In the genomic region with DNA sequence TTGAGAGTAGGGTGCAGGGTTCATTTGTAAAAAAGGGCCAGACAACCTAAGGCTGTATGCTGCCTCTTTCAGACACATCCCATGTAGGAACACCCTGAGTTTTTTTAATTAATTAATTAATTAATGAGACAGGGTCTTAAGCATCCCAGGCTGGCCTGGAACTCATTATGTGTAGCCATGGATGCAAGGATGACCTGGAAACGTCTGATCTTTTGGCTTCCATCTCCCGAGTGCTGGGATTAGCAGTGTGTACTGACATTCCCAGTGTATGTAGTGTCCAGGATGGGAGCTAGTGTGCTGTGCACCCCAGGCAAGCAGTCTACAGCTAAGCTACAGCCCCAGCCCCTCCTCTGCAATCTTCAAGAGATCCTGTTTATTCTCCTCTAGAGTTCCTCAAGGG, we compare ENCODE assay signal across 15 mouse cellular contexts. TPM values are rescaled to one million over a fixed set of nuclear protein-coding genes. Genes with fewer than 3 reads are reported as not detected.
A peak's percentile ranks its signal among the peaks of the same experiment; 100 is the strongest.
DNase-seq lines count a peak whose midpoint lies in the region; ATAC-seq and TF ChIP-seq lines count a peak whose summit lies in the region.
"Had no signal": no experiment of that assay in that cellular context is flagged by ENCODE, and none has a peak within 500 bp of the region (broad histone marks: within the 10 kb centered on the region; RNA-seq: fewer than 3 reads in every experiment).

No protein-coding gene starts in this region.

- no peaks in the 10 kb centered on the region for H3K36me3 ChIP-seq in intestine, embryonic 16.5 days (ENCODE audit: control insufficient read depth, insufficient read depth, low read length)
- H3K36me3 ChIP-seq in intestine, postnatal 0 days (ENCODE audit: control insufficient read depth, insufficient read depth) = no peaks in the 10 kb centered on the region
- no peaks in the 10 kb centered on the region for H3K36me3 ChIP-seq in midbrain, embryonic 11.5 days (ENCODE audit: control insufficient read depth, insufficient read depth, low read length)
- H3K36me3 ChIP-seq in midbrain, embryonic 14.5 days (ENCODE audit: control insufficient read depth, insufficient read depth, low read length) = no peaks in the 10 kb centered on the region
- peaks cover 12% of the 10 kb centered on the region for H3K36me3 ChIP-seq in embryonic facial prominence, embryonic 10.5 days (replicated peaks)
- H3K36me3 ChIP-seq in stomach, postnatal 0 days (ENCODE audit: control insufficient read depth, insufficient read depth, low read length) = no peaks in the 10 kb centered on the region
- H3K36me3 ChIP-seq: hindbrain, embryonic 13.5 days; liver, embryonic 15.5 days; neural tube, embryonic 13.5 days had no signal

- no peak for TF ChIP-seq CTCF in intestine, postnatal 0 days (IDR thresholded peaks at IDR 0.05; ENCODE audit: low read depth)
- TF ChIP-seq CTCF in stomach, postnatal 0 days (IDR thresholded peaks at IDR 0.05; ENCODE audit: low read depth) = no peak

- no peak for TF ChIP-seq EP300 in stomach, postnatal 0 days (optimal IDR thresholded peaks at IDR 0.05)

- no peak overlapping the region for H3K27ac ChIP-seq in intestine, embryonic 16.5 days (ENCODE audit: low read length)
- H3K27ac ChIP-seq in intestine, postnatal 0 days (ENCODE audit: low read depth, low read length) = no peak overlapping the region
- H3K27ac ChIP-seq in midbrain, embryonic 11.5 days (ENCODE audit: low read depth, low read length) = no peak overlapping the region
- H3K27ac ChIP-seq in midbrain, embryonic 14.5 days (replicated peaks; ENCODE audit: low read depth, low read length) = no peak overlapping the region
- H3K27ac ChIP-seq in embryonic facial prominence, embryonic 10.5 days (replicated peaks) = 0 out of 2 replicates have a peak overlapping the region, but pooled peaks have one; percentile 19
- no peak overlapping the region for H3K27ac ChIP-seq in stomach, postnatal 0 days (replicated peaks)
- H3K27ac ChIP-seq: hindbrain, embryonic 13.5 days; liver, embryonic 15.5 days; neural tube, embryonic 13.5 days had no signal

- WGBS in intestine, embryonic 16.5 days = 40% methylated on average over 2 of the region's 2 CpGs
- WGBS in intestine, postnatal 0 days = 50% methylated on average over 2 of the region's 2 CpGs
- WGBS in midbrain, embryonic 11.5 days = 44% methylated on average over 2 of the region's 2 CpGs
- 39% methylated on average over 2 of the region's 2 CpGs for WGBS in midbrain, embryonic 14.5 days
- WGBS in embryonic facial prominence, embryonic 10.5 days = 22% methylated on average over 2 of the region's 2 CpGs
- whole genome bisulfite sequencing in stomach, postnatal 0 days = 55% methylated on average over 2 of the region's 2 CpGs

- no peaks in the 10 kb centered on the region for H3K27me3 ChIP-seq in intestine, embryonic 16.5 days (replicated peaks; ENCODE audit: control insufficient read depth, insufficient read depth, low read length)
- H3K27me3 ChIP-seq in intestine, postnatal 0 days (replicated peaks; ENCODE audit: control insufficient read depth, insufficient read depth, low read length) = no peaks in the 10 kb centered on the region
- H3K27me3 ChIP-seq in midbrain, embryonic 11.5 days (ENCODE audit: control insufficient read depth, insufficient read depth, low read length) = no peaks in the 10 kb centered on the region
- H3K27me3 ChIP-seq in midbrain, embryonic 14.5 days (ENCODE audit: control insufficient read depth, insufficient read depth, low read length) = no peaks in the 10 kb centered on the region
- H3K27me3 ChIP-seq in embryonic facial prominence, embryonic 10.5 days (replicated peaks; ENCODE audit: low read depth, poor library complexity, severe bottlenecking) = no peaks in the 10 kb centered on the region
- H3K27me3 ChIP-seq in stomach, postnatal 0 days (ENCODE audit: control insufficient read depth, insufficient read depth, low read length) = no peaks in the 10 kb centered on the region
- H3K27me3 ChIP-seq: liver, embryonic 15.5 days; neural tube, embryonic 13.5 days had no signal

- 0 out of 2 replicates have a peak, but pooled peaks have one; percentile 26 for ATAC-seq in intestine, embryonic 16.5 days
- ATAC-seq in intestine, postnatal 0 days = no peak
- ATAC-seq in midbrain, embryonic 11.5 days (ENCODE audit: low FRiP score) = no peak
- no peak for ATAC-seq in midbrain, embryonic 14.5 days (ENCODE audit: low FRiP score, low TSS enrichment)
- ATAC-seq in stomach, postnatal 0 days (ENCODE audit: low FRiP score, low TSS enrichment) = peak; percentile 28; the same call in 1 of the 2 replicates
- ATAC-seq: forebrain, postnatal 0 days had no signal

- H3K9ac ChIP-seq in intestine, embryonic 16.5 days (ENCODE audit: low read depth, low read length) = no peak overlapping the region
- H3K9ac ChIP-seq in intestine, postnatal 0 days (ENCODE audit: low read depth, low read length) = no peak overlapping the region
- H3K9ac ChIP-seq in midbrain, embryonic 11.5 days (ENCODE audit: low read length) = no peak overlapping the region
- no peak overlapping the region for H3K9ac ChIP-seq in midbrain, embryonic 14.5 days (replicated peaks; ENCODE audit: low read length)
- no peak overlapping the region for H3K9ac ChIP-seq in stomach, postnatal 0 days (ENCODE audit: low read length)
- H3K9ac ChIP-seq: forebrain, postnatal 0 days; hindbrain, embryonic 13.5 days; liver, embryonic 15.5 days; neural tube, embryonic 13.5 days had no signal

- no peak overlapping the region for H3K4me2 ChIP-seq in intestine, embryonic 16.5 days (ENCODE audit: low read depth, low read length)
- H3K4me2 ChIP-seq in intestine, postnatal 0 days (replicated peaks; ENCODE audit: low read depth) = no peak overlapping the region
- no peak overlapping the region for H3K4me2 ChIP-seq in midbrain, embryonic 11.5 days
- no peak overlapping the region for H3K4me2 ChIP-seq in midbrain, embryonic 14.5 days (ENCODE audit: low read length)
- no peak overlapping the region for H3K4me2 ChIP-seq in stomach, postnatal 0 days (replicated peaks; ENCODE audit: low read depth)
- H3K4me2 ChIP-seq: hindbrain, embryonic 13.5 days; liver, embryonic 15.5 days; neural tube, embryonic 13.5 days had no signal

- no peak overlapping the region for H3K4me3 ChIP-seq in intestine, embryonic 16.5 days (ENCODE audit: low read length)
- no peak overlapping the region for H3K4me3 ChIP-seq in intestine, postnatal 0 days (ENCODE audit: low read depth, low read length)
- no peak overlapping the region for H3K4me3 ChIP-seq in midbrain, embryonic 11.5 days (ENCODE audit: low read depth, low read length)
- no peak overlapping the region for H3K4me3 ChIP-seq in midbrain, embryonic 14.5 days (replicated peaks; ENCODE audit: low read depth, low read length)
- H3K4me3 ChIP-seq in embryonic facial prominence, embryonic 10.5 days = no peak overlapping the region
- no peak overlapping the region for H3K4me3 ChIP-seq in stomach, postnatal 0 days (ENCODE audit: low read depth, low read length)
- H3K4me3 ChIP-seq: erythroblast, embryonic 14.5 days; hindbrain, embryonic 13.5 days; liver, embryonic 15.5 days; neural tube, embryonic 13.5 days had no signal

- DNase-seq in midbrain, embryonic 11.5 days (ENCODE audit: low spot score, missing footprints) = peak; percentile 79
- no peak for DNase-seq in midbrain, embryonic 14.5 days
- no peak for DNase-seq in embryonic facial prominence, embryonic 10.5 days (ENCODE audit: low spot score)
- no peak for DNase-seq in stomach, postnatal 0 days (ENCODE audit: low spot score)
- no peak for DNase-seq in layer of hippocampus, postnatal 36 days
- DNase-seq: thymus, adult 18-20 months had no signal

- peaks cover 14% of the 10 kb centered on the region for H3K4me1 ChIP-seq in intestine, embryonic 16.5 days (ENCODE audit: control insufficient read depth, insufficient read depth, low read length)
- no peaks in the 10 kb centered on the region for H3K4me1 ChIP-seq in intestine, postnatal 0 days (replicated peaks; ENCODE audit: control insufficient read depth, insufficient read depth, low read length)
- peaks cover 18% of the 10 kb centered on the region for H3K4me1 ChIP-seq in midbrain, embryonic 11.5 days (ENCODE audit: control insufficient read depth, insufficient read depth, low read length)
- H3K4me1 ChIP-seq in midbrain, embryonic 14.5 days (ENCODE audit: control insufficient read depth, insufficient read depth, low read length) = peaks cover 6% of the 10 kb centered on the region
- H3K4me1 ChIP-seq in embryonic facial prominence, embryonic 10.5 days = peaks cover 60% of the 10 kb centered on the region
- H3K4me1 ChIP-seq in stomach, postnatal 0 days (replicated peaks; ENCODE audit: control insufficient read depth, insufficient read depth) = no peaks in the 10 kb centered on the region

- H3K9me3 ChIP-seq in intestine, embryonic 16.5 days (ENCODE audit: control insufficient read depth, low read length) = no peaks in the 10 kb centered on the region
- no peaks in the 10 kb centered on the region for H3K9me3 ChIP-seq in intestine, postnatal 0 days (ENCODE audit: control insufficient read depth)
- H3K9me3 ChIP-seq in midbrain, embryonic 11.5 days (ENCODE audit: control insufficient read depth, low read length) = no peaks in the 10 kb centered on the region
- H3K9me3 ChIP-seq in midbrain, embryonic 14.5 days (ENCODE audit: control insufficient read depth, low read length) = no peaks in the 10 kb centered on the region
- H3K9me3 ChIP-seq in embryonic facial prominence, embryonic 10.5 days = no peaks in the 10 kb centered on the region
- H3K9me3 ChIP-seq in stomach, postnatal 0 days (ENCODE audit: control insufficient read depth, low read length) = no peaks in the 10 kb centered on the region
- H3K9me3 ChIP-seq: hindbrain, embryonic 13.5 days; liver, embryonic 15.5 days; neural tube, embryonic 13.5 days had no signal

RNA-seq across cellular contexts. Expression of a gene that starts 13.2 kb away (rescaled TPM):
- 2.5 and 2.6 TPM in 2 replicates for polyA plus RNA-seq in intestine, embryonic 16.5 days (2015; fragmentation: Nextera tagmentation; extraction: Ambion mirVana)
- polyA plus RNA-seq in intestine, postnatal 0 days (2015; fragmentation: Nextera tagmentation; extraction: Ambion mirVana) = 2.2 and 2.3 TPM in 2 replicates
- polyA plus RNA-seq in midbrain, embryonic 11.5 days (2014; fragmentation: Nextera tagmentation; extraction: Ambion mirVana) = 0.79 and 1.1 TPM in 2 replicates
- polyA plus RNA-seq in midbrain, embryonic 14.5 days (2014; fragmentation: Nextera tagmentation; extraction: Ambion mirVana) = 0.72 and 1.7 TPM in 2 replicates
- polyA plus RNA-seq in embryonic facial prominence, embryonic 10.5 days (2016; fragmentation: Nextera tagmentation; extraction: Ambion mirVana) = 1.1 and 1.8 TPM in 2 replicates
- 1.5 and 2.1 TPM in 2 replicates for polyA plus RNA-seq in stomach, postnatal 0 days (2015; fragmentation: Nextera tagmentation; extraction: Ambion mirVana)
- total RNA-seq in layer of hippocampus, postnatal 36 days (2021) = under 1 TPM; 0.40 to 0.56 TPM
- polyA plus RNA-seq: erythroblast, embryonic 14.5 days had no signal

RNA-seq across cellular contexts. Expression of a gene that starts 25.7 kb away (rescaled TPM):
- 10.5 and 10.9 TPM in 2 replicates for polyA plus RNA-seq in intestine, embryonic 16.5 days (2015; fragmentation: Nextera tagmentation; extraction: Ambion mirVana)
- polyA plus RNA-seq in intestine, postnatal 0 days (2015; fragmentation: Nextera tagmentation; extraction: Ambion mirVana) = 2.3 and 2.8 TPM in 2 replicates
- polyA plus RNA-seq in midbrain, embryonic 11.5 days (2014; fragmentation: Nextera tagmentation; extraction: Ambion mirVana) = 8.9 and 10.7 TPM in 2 replicates
- polyA plus RNA-seq in midbrain, embryonic 14.5 days (2014; fragmentation: Nextera tagmentation; extraction: Ambion mirVana) = 2.1 and 7.0 TPM in 2 replicates
- 62.2 and 62.5 TPM in 2 replicates for polyA plus RNA-seq in embryonic facial prominence, embryonic 10.5 days (2016; fragmentation: Nextera tagmentation; extraction: Ambion mirVana)
- 10.8 and 11.2 TPM in 2 replicates for polyA plus RNA-seq in stomach, postnatal 0 days (2015; fragmentation: Nextera tagmentation; extraction: Ambion mirVana)
- 1 to 10 TPM; 3.6 to 5.1 TPM for total RNA-seq in layer of hippocampus, postnatal 36 days (2021)
- total RNA-seq: megakaryocyte-erythroid progenitor cell, adult 5-6 weeks had no signal

RNA-seq across cellular contexts. Expression of a gene that starts 57.6 kb away (rescaled TPM):
- polyA plus RNA-seq in intestine, embryonic 16.5 days (2015; fragmentation: Nextera tagmentation; extraction: Ambion mirVana) = 0.23 and 0.33 TPM in 2 replicates
- polyA plus RNA-seq in intestine, postnatal 0 days (2015; fragmentation: Nextera tagmentation; extraction: Ambion mirVana) = 0.07 and 0.14 TPM in 2 replicates
- 0.30 TPM in 1 of 2 replicates, not detected in the other for polyA plus RNA-seq in midbrain, embryonic 11.5 days (2014; fragmentation: Nextera tagmentation; extraction: Ambion mirVana)
- 0.21 TPM in 1 of 2 replicates, not detected in the other for polyA plus RNA-seq in midbrain, embryonic 14.5 days (2014; fragmentation: Nextera tagmentation; extraction: Ambion mirVana)
- 0.10 TPM in 1 of 2 replicates, not detected in the other for polyA plus RNA-seq in embryonic facial prominence, embryonic 10.5 days (2016; fragmentation: Nextera tagmentation; extraction: Ambion mirVana)
- polyA plus RNA-seq in stomach, postnatal 0 days (2015; fragmentation: Nextera tagmentation; extraction: Ambion mirVana) = 0.12 TPM in 2 replicates
- not detected for total RNA-seq in layer of hippocampus, postnatal 36 days (2021)
- total RNA-seq: forebrain, postnatal 0 days; left cerebral cortex, postnatal 14 days had no signal
- polyA plus RNA-seq: erythroblast, embryonic 14.5 days; forebrain, postnatal 0 days; hindbrain, embryonic 13.5 days had no signal

Comparison
In these comparisons a context has a peak if more than half of its experiments do, and no peak if none do; other contexts are left out.
1. ATAC-seq: peak in intestine, embryonic 16.5 days (single experiment) and stomach, postnatal 0 days (single experiment); none in intestine, postnatal 0 days (single experiment), midbrain, embryonic 11.5 days (single experiment) and midbrain, embryonic 14.5 days (single experiment).